Mouse (Mus musculus): ENCODE measurements at regions not wholly inside any gene's neighbourhood (a gene's known extent, or its start where the extent isn't known, plus 50 kb on each side); places are given as distances from the start of the nearest gene placed in this dataset.

GRCm38 (mm10) chr12:106411075-106411474 lies 401.0 kb downstream of the Vrk1 start:
- CTCF ChIA-PET = no interaction called here

GRCm38 (mm10) chr12:106426631-106427030 lies 416.6 kb downstream of the Vrk1 start:
- CTCF ChIA-PET = no interaction called here

GRCm38 (mm10) chr12:106429991-106430390 lies 420.0 kb downstream of the Vrk1 start:
- CTCF ChIA-PET = no interaction called here

GRCm38 (mm10) chr12:106445151-106445550 lies 435.1 kb downstream of the Vrk1 start:
- CTCF ChIA-PET = no interaction called here

- CTCF ChIA-PET = no interaction called here
Observed at GRCm38 (mm10) chr12:106445976-106446375, 435.9 kb downstream of the Vrk1 start.

GRCm38 (mm10) chr12:106446876-106447532 lies 437.0 kb downstream of the Vrk1 start:
- CTCF ChIA-PET = no interaction called here

- CTCF ChIA-PET = no interaction called here
Observed at GRCm38 (mm10) chr12:106448551-106448950, 438.5 kb downstream of the Vrk1 start.

GRCm38 (mm10) chr12:106453491-106453890 lies 443.5 kb downstream of the Vrk1 start:
- CTCF ChIA-PET = no interaction called here

GRCm38 (mm10) chr12:106458215-106458614 lies 448.2 kb downstream of the Vrk1 start:
- CTCF ChIA-PET = no interaction called here

GRCm38 (mm10) chr12:106460650-106461049 lies 450.6 kb downstream of the Vrk1 start:
- CTCF ChIA-PET = no interaction called here

- CTCF ChIA-PET = no interaction called here
Observed at GRCm38 (mm10) chr12:106462281-106462680, 452.3 kb downstream of the Vrk1 start.

- CTCF ChIA-PET = no interaction called here
Observed at GRCm38 (mm10) chr12:106464701-106465100, 454.7 kb downstream of the Vrk1 start.

GRCm38 (mm10) chr12:106468173-106468860 lies 458.3 kb downstream of the Vrk1 start:
- CTCF ChIA-PET = no interaction called here

GRCm38 (mm10) chr12:106474501-106475165 lies 464.6 kb downstream of the Vrk1 start:
- CTCF ChIA-PET = interaction anchor here (0.6 kb wide), 1 partner anchor 227 kb away, joined by 5 read pairs; no protein-coding TSS in a partner anchor

GRCm38 (mm10) chr12:106475486-106476050 lies 465.5 kb downstream of the Vrk1 start:
- CTCF ChIA-PET = no interaction called here

- CTCF ChIA-PET = no interaction called here
Observed at GRCm38 (mm10) chr12:106477040-106477665, 467.1 kb downstream of the Vrk1 start.

GRCm38 (mm10) chr12:106477731-106478130 lies 467.7 kb downstream of the Vrk1 start:
- CTCF ChIA-PET = no interaction called here

GRCm38 (mm10) chr12:106478381-106478781 lies 468.4 kb downstream of the Vrk1 start:
- CTCF ChIA-PET = no interaction called here

- CTCF ChIA-PET = no interaction called here
Observed at GRCm38 (mm10) chr12:106479067-106479877, 469.2 kb downstream of the Vrk1 start.

- CTCF ChIA-PET = no interaction called here
Observed at GRCm38 (mm10) chr12:106479878-106480194, 469.8 kb downstream of the Vrk1 start.

GRCm38 (mm10) chr12:106480281-106481060 lies 470.4 kb downstream of the Vrk1 start:
- CTCF ChIA-PET = no interaction called here
